Mouse (Mus musculus): ENCODE measurements around the gene Ubtf. TPM values are rescaled to one million over a fixed set of nuclear protein-coding genes. Genes with fewer than 3 reads are reported as not detected.

Ubtf gene
- polyA plus RNA-seq, 1 experiment from 2014 or later = 68.9 TPM

GRCm38 (mm10) chr11:102266631-102267355 lies 52.7 kb downstream of the Ubtf start:
- WGBS = 84% methylated on average over 8 of the region's 8 CpGs

GRCm38 (mm10) chr11:102265816-102266215 lies 53.7 kb downstream of the Ubtf start:
- Histone ChIP-seq H3K27me3 (replicated peaks) (no peaks in the 10 kb centered on the region; the same call in 1 of the 2 replicates), H3K4me3 (replicated peaks) (no peak overlapping the region), H3K36me3 (no peaks in the 10 kb centered on the region), H3K9me3 (replicated peaks) (no peaks in the 10 kb centered on the region), H3K9ac (replicated peaks) (no peak overlapping the region), H3K4me2 (no peak overlapping the region), H3K4me1 (peaks cover 9% of the 10 kb centered on the region), H3K27ac (replicated peaks) (no peak overlapping the region)
- no peak for ATAC-seq (ENCODE audit: low FRiP score)
- 72% methylated on average over 14 of the region's 14 CpGs for WGBS

More at GRCm38 (mm10) chr11:102266631-102267355, 52.7 kb downstream of the Ubtf start:
- H3K4me1 ChIP-seq = peaks cover 9% of the 10 kb centered on the region
- no peaks in the 10 kb centered on the region for H3K9me3 ChIP-seq (replicated peaks)
- no peak overlapping the region for H3K9ac ChIP-seq (replicated peaks)
- H3K4me2 ChIP-seq = no peak overlapping the region
- no peak overlapping the region for H3K27ac ChIP-seq (replicated peaks)
- no peaks in the 10 kb centered on the region for H3K36me3 ChIP-seq
- no peaks in the 10 kb centered on the region; the same call in 1 of the 2 replicates for H3K27me3 ChIP-seq (replicated peaks)
- no peak for ATAC-seq (ENCODE audit: low FRiP score)
- no peak overlapping the region for H3K4me3 ChIP-seq (replicated peaks)

GRCm38 (mm10) chr11:102263211-102263610 lies 56.3 kb downstream of the Ubtf start:
- Histone ChIP-seq H3K4me2 (no peak overlapping the region), H3K4me3 (replicated peaks) (no peak overlapping the region), H3K9me3 (replicated peaks) (no peaks in the 10 kb centered on the region), H3K4me1 (peaks cover 13% of the 10 kb centered on the region), H3K27ac (replicated peaks) (no peak overlapping the region), H3K36me3 (no peaks in the 10 kb centered on the region), H3K9ac (replicated peaks) (no peak overlapping the region), H3K27me3 (replicated peaks) (no peaks in the 10 kb centered on the region; the same call in 1 of the 2 replicates)
- 92% methylated on average over 7 of the region's 7 CpGs for WGBS
- no peak for ATAC-seq (ENCODE audit: low FRiP score)

- Histone ChIP-seq H3K27ac (replicated peaks) (no peak overlapping the region), H3K4me2 (no peak overlapping the region), H3K4me1 (peaks cover 16% of the 10 kb centered on the region; the same call in 1 of the 2 replicates), H3K27me3 (replicated peaks) (no peaks in the 10 kb centered on the region), H3K9me3 (replicated peaks) (no peaks in the 10 kb centered on the region), H3K4me3 (replicated peaks) (no peak overlapping the region), H3K36me3 (no peaks in the 10 kb centered on the region), H3K9ac (replicated peaks) (no peak overlapping the region)
- no peak for ATAC-seq (ENCODE audit: low FRiP score)
- WGBS = 93% methylated on average over 3 of the region's 3 CpGs
These were observed 61.0 kb downstream of the Ubtf start for GRCm38 (mm10) chr11:102258521-102258920.

- no peaks in the 10 kb centered on the region for H3K9me3 ChIP-seq (replicated peaks)
- no peak for ATAC-seq (ENCODE audit: low FRiP score)
- H3K4me3 ChIP-seq (replicated peaks) = no peak overlapping the region
- H3K27ac ChIP-seq (replicated peaks) = no peak overlapping the region
- H3K27me3 ChIP-seq (replicated peaks) = no peaks in the 10 kb centered on the region
- 0 out of 2 replicates have a peak overlapping the region, but pooled peaks have one; percentile 5 for H3K9ac ChIP-seq (replicated peaks)
- H3K4me1 ChIP-seq = peaks cover 16% of the 10 kb centered on the region; the same call in 1 of the 2 replicates
- H3K4me2 ChIP-seq = no peak overlapping the region; the same call in 1 of the 2 replicates
- WGBS = 86% methylated on average over 6 of the region's 6 CpGs
- no peaks in the 10 kb centered on the region for H3K36me3 ChIP-seq
These were observed 61.4 kb downstream of the Ubtf start for GRCm38 (mm10) chr11:102258095-102258494.

- Histone ChIP-seq H3K27me3 (replicated peaks) (no peaks in the 10 kb centered on the region), H3K4me1 (peaks cover 16% of the 10 kb centered on the region; the same call in 1 of the 2 replicates), H3K9ac (replicated peaks) (0 out of 2 replicates have a peak overlapping the region, but pooled peaks have one; percentile 5), H3K9me3 (replicated peaks) (no peaks in the 10 kb centered on the region), H3K36me3 (no peaks in the 10 kb centered on the region), H3K4me2 (no peak overlapping the region), H3K27ac (replicated peaks) (0 out of 2 replicates have a peak overlapping the region, but pooled peaks have one; percentile 11), H3K4me3 (replicated peaks) (no peak overlapping the region)
- ATAC-seq (ENCODE audit: low FRiP score) = 0 out of 2 replicates have a peak, but pooled peaks have one; percentile 17
- 33% methylated on average over 9 of the region's 9 CpGs for WGBS
These were observed 62.0 kb downstream of the Ubtf start for GRCm38 (mm10) chr11:102257514-102257913.

Other genes starting within 250 kb of the Ubtf start
- 30.4 and 31.8 TPM in 2 replicates for gene Mpp2, start 231.2 kb downstream of the Ubtf start, polyA plus RNA-seq (2015; fragmentation: Nextera tagmentation; extraction: Ambion mirVana)
- 0.36 TPM in 1 of 2 replicates, not detected in the other for gene Ppy, start 218.4 kb downstream of the Ubtf start, polyA plus RNA-seq (2015; fragmentation: Nextera tagmentation; extraction: Ambion mirVana)
- 1.0 and 7.8 TPM in 2 replicates for gene Pyy, start 211.9 kb downstream of the Ubtf start, polyA plus RNA-seq (2015; fragmentation: Nextera tagmentation; extraction: Ambion mirVana)
- gene Nags, start 174.2 kb downstream of the Ubtf start, polyA plus RNA-seq (2015; fragmentation: Nextera tagmentation; extraction: Ambion mirVana) = 0.10 TPM in 1 of 2 replicates, not detected in the other
- 41.2 and 41.5 TPM in 2 replicates for gene Tmem101, start 163.3 kb downstream of the Ubtf start, polyA plus RNA-seq (2015; fragmentation: Nextera tagmentation; extraction: Ambion mirVana)
- 111 and 121 TPM in 2 replicates for gene Lsm12, start 134.4 kb downstream of the Ubtf start, polyA plus RNA-seq (2015; fragmentation: Nextera tagmentation; extraction: Ambion mirVana)
- 40.4 and 42.0 TPM in 2 replicates for gene G6pc3, start 130.1 kb downstream of the Ubtf start, polyA plus RNA-seq (2015; fragmentation: Nextera tagmentation; extraction: Ambion mirVana)
- 74.0 and 77.4 TPM in 2 replicates for gene Hdac5, start 89.6 kb downstream of the Ubtf start, polyA plus RNA-seq (2015; fragmentation: Nextera tagmentation; extraction: Ambion mirVana)
- gene BC030867, start 70.9 kb downstream of the Ubtf start, polyA plus RNA-seq (2015; fragmentation: Nextera tagmentation; extraction: Ambion mirVana) = 2.2 and 5.1 TPM in 2 replicates
- gene Asb16, start 51.0 kb downstream of the Ubtf start, polyA plus RNA-seq (2015; fragmentation: Nextera tagmentation; extraction: Ambion mirVana) = 0.10 and 0.12 TPM in 2 replicates
- gene Tmub2, start 34.8 kb downstream of the Ubtf start, polyA plus RNA-seq (2015; fragmentation: Nextera tagmentation; extraction: Ambion mirVana) = 79.8 and 83.7 TPM in 2 replicates
- gene Atxn7l3, start 23.1 kb downstream of the Ubtf start, polyA plus RNA-seq (2015; fragmentation: Nextera tagmentation; extraction: Ambion mirVana) = 27.2 and 28.1 TPM in 2 replicates
- 2.5 and 3.5 TPM in 2 replicates for gene Slc4a1, start 46.5 kb upstream of the Ubtf start, polyA plus RNA-seq (2015; fragmentation: Nextera tagmentation; extraction: Ambion mirVana)
- gene Rundc3a, start 73.7 kb upstream of the Ubtf start, polyA plus RNA-seq (2015; fragmentation: Nextera tagmentation; extraction: Ambion mirVana) = 111 and 138 TPM in 2 replicates
- 161 and 175 TPM in 2 replicates for gene Slc25a39, start 88.2 kb upstream of the Ubtf start, polyA plus RNA-seq (2015; fragmentation: Nextera tagmentation; extraction: Ambion mirVana)
- gene Grn, start 110.6 kb upstream of the Ubtf start, polyA plus RNA-seq (2015; fragmentation: Nextera tagmentation; extraction: Ambion mirVana) = 92.1 and 96.3 TPM in 2 replicates
- 23.8 and 28.3 TPM in 2 replicates for gene Fam171a2, start 127.9 kb upstream of the Ubtf start, polyA plus RNA-seq (2015; fragmentation: Nextera tagmentation; extraction: Ambion mirVana)
- 8.0 and 9.6 TPM in 2 replicates for gene Itga2b, start 150.4 kb upstream of the Ubtf start, polyA plus RNA-seq (2015; fragmentation: Nextera tagmentation; extraction: Ambion mirVana)
- gene Gpatch8, start 236.7 kb upstream of the Ubtf start, polyA plus RNA-seq (2015; fragmentation: Nextera tagmentation; extraction: Ambion mirVana) = 68.2 and 71.6 TPM in 2 replicates

All from neural tube, embryonic 15.5 days (tissue).